Comparison of ENCODE assay signal across 35 mouse cellular contexts in the genomic region with DNA sequence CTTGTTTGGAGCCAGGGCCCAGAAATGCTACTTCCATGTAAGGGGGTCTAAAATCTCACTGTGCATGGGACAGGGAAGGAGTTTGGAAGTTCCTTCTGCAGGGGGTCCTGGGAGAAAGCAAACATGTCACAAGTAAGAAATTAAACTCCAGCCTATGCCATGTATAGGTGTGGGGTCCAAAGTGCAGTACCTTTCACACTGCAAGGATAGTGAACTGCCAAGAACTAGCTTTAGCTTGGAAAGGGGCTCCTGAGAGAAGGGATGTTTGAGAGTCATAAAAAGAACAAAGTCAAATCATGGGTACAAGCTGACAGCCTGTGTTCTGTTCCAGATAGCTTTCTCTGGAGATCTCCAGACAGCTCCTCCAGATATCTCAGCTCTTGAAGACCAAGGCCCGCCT. TPM values are rescaled to one million over a fixed set of nuclear protein-coding genes. Genes with fewer than 3 reads are reported as not detected.
"Had no signal": no experiment of that assay in that cellular context is flagged by ENCODE, and none has a peak within 500 bp of the region (broad histone marks: within the 10 kb centered on the region; RNA-seq: fewer than 3 reads in every experiment).

No protein-coding gene starts in this region.

- H3K4me1 ChIP-seq: hindbrain, embryonic 13.5 days; limb, embryonic 13.5 days; liver, embryonic 15.5 days had no signal

- H3K4me2 ChIP-seq: heart, embryonic 11.5 days; heart, embryonic 13.5 days; heart, embryonic 15.5 days; hindbrain, embryonic 13.5 days; limb, embryonic 13.5 days; liver, embryonic 11.5 days; liver, embryonic 13.5 days; liver, embryonic 15.5 days had no signal

- ATAC-seq: hindbrain, embryonic 16.5 days; inflammation-experienced regulatory T-cells, adult 6 months; liver, postnatal 0 days had no signal

- H3K27ac ChIP-seq: heart, adult 2 months; heart, embryonic 13.5 days; heart, embryonic 15.5 days; hindbrain, embryonic 13.5 days; layer of hippocampus, adult 2 months; limb, embryonic 13.5 days; liver, embryonic 13.5 days; liver, embryonic 15.5 days had no signal

- H3K9me3 ChIP-seq: heart, embryonic 15.5 days; liver, embryonic 13.5 days; liver, embryonic 15.5 days had no signal

- H3K36me3 ChIP-seq: heart, embryonic 13.5 days; heart, embryonic 15.5 days; hindbrain, embryonic 13.5 days; limb, embryonic 13.5 days; liver, embryonic 13.5 days; liver, embryonic 15.5 days had no signal

- DNase-seq: gastrocnemius, postnatal 14 days; gastrocnemius, postnatal 36 days; heart, adult 11 months; heart, adult 2 months; heart, postnatal 14 days; heart, postnatal 36 days; kidney, adult 18-20 months; kidney, adult 8-10 months; kidney, postnatal 10 days; kidney, postnatal 25 days; kidney, postnatal 4 days; layer of hippocampus, postnatal 36 days; liver; liver, embryonic 13.5 days; liver, postnatal 0 days had no signal

- H3K27me3 ChIP-seq: hindbrain, embryonic 13.5 days; limb, embryonic 13.5 days had no signal

- H3K4me3 ChIP-seq: heart, adult 2 months; heart, embryonic 13.5 days; heart, embryonic 15.5 days; hindbrain, embryonic 13.5 days; layer of hippocampus, adult 2 months; limb, embryonic 13.5 days; liver, embryonic 13.5 days; liver, embryonic 15.5 days had no signal

- H3K9ac ChIP-seq: heart, embryonic 13.5 days; heart, embryonic 15.5 days; hindbrain, embryonic 13.5 days; limb, embryonic 13.5 days; liver, embryonic 13.5 days; liver, embryonic 15.5 days; liver, postnatal 0 days had no signal

RNA-seq across cellular contexts. Expression of a gene that starts 28.6 kb away (rescaled TPM):
- polyA plus RNA-seq: kidney, embryonic 14.5 days; liver, postnatal 0 days had no signal

RNA-seq across cellular contexts. Expression of a gene that starts 30.6 kb away (rescaled TPM):
- total RNA-seq: gastrocnemius, adult 18-20 months; gastrocnemius, adult 8-10 months; gastrocnemius, postnatal 14 days; gastrocnemius, postnatal 36 days; heart, adult 2 months; heart, postnatal 14 days; heart, postnatal 36 days; hematopoietic stem cell, adult 5-6 weeks; layer of hippocampus, adult 2 months; layer of hippocampus, postnatal 14 days; layer of hippocampus, postnatal 36 days had no signal
- polyA plus RNA-seq: gonadal fat pad, adult 2 months; heart, adult 2 months; heart, embryonic 11.5 days; heart, embryonic 13.5 days; heart, embryonic 15.5 days; heart, postnatal 0 days; hindbrain, embryonic 11.5 days; hindbrain, embryonic 13.5 days; hindbrain, embryonic 16.5 days; inflammation-experienced regulatory T-cells, adult 6 months; kidney, embryonic 14.5 days; kidney, embryonic 16.5 days; limb, embryonic 11.5 days; limb, embryonic 13.5 days; liver, embryonic 11.5 days; liver, embryonic 13.5 days; liver, embryonic 15.5 days; liver, postnatal 0 days had no signal
